Mouse (Mus musculus): Measurements from ENCODE around the gene Cxcl14. TPM values are rescaled to one million over a fixed set of nuclear protein-coding genes. Genes with fewer than 3 reads are reported as not detected.

Cxcl14 gene
- 459 and 487 TPM in 2 replicates for polyA plus RNA-seq (2015; fragmentation: Nextera tagmentation; extraction: Ambion mirVana)

- under 1% methylated on average over 66 of the region's 76 CpGs for WGBS
- Histone ChIP-seq H3K4me3 (replicated peaks) (peak within 1 kb of the TSS; percentile 63), H3K4me2 (replicated peaks) (peak within 1 kb of the TSS; percentile 90), H3K9me3 (replicated peaks) (no peaks in the 10 kb centered on the region), H3K27me3 (peaks cover 56% of the 10 kb centered on the region), H3K4me1 (peaks cover 40% of the 10 kb centered on the region), H3K27ac (replicated peaks) (peak within 1 kb of the TSS; percentile 80), H3K9ac (peak within 1 kb of the TSS; percentile 66), H3K36me3 (no peaks in the 10 kb centered on the region)
- peak; percentile 20; the same call in 1 of the 2 replicates for ATAC-seq (ENCODE audit: insufficient number of reproducible peaks, low FRiP score, low TSS enrichment, low read depth)
These were observed at the start of gene Cxcl14 for GRCm38 (mm10) chr13:56295943-56296658. Cxcl14 (minus strand) TSS chr13:56296551.

- H3K27ac ChIP-seq (replicated peaks): peak overlapping the region; percentile 51; the same call in 1 of the 2 replicates
- H3K4me2 ChIP-seq (replicated peaks): no peak overlapping the region
- H3K9me3 ChIP-seq (replicated peaks): no peaks in the 10 kb centered on the region
- H3K27me3 ChIP-seq: no peaks in the 10 kb centered on the region
- 52% methylated on average over 12 of the region's 12 CpGs for WGBS
- H3K4me1 ChIP-seq: peaks cover 54% of the 10 kb centered on the region
- H3K4me3 ChIP-seq (replicated peaks): no peak overlapping the region
- H3K36me3 ChIP-seq: no peaks in the 10 kb centered on the region
- H3K9ac ChIP-seq: no peak overlapping the region
- ATAC-seq (ENCODE audit: insufficient number of reproducible peaks, low FRiP score, low TSS enrichment, low read depth): no peak
These were observed 48.0 kb upstream of the Cxcl14 start for GRCm38 (mm10) chr13:56344355-56344754.

GRCm38 (mm10) chr13:56342491-56342890, 46.1 kb upstream of the Cxcl14 start:
- no peak overlapping the region for H3K9ac ChIP-seq
- no peaks in the 10 kb centered on the region for H3K36me3 ChIP-seq
- 53% methylated on average over 10 of the region's 10 CpGs for WGBS
- no peaks in the 10 kb centered on the region for H3K9me3 ChIP-seq (replicated peaks)
- no peak overlapping the region for H3K4me2 ChIP-seq (replicated peaks)
- 0 out of 2 replicates have a peak overlapping the region, but pooled peaks have one; percentile 34 for H3K27ac ChIP-seq (replicated peaks)
- no peaks in the 10 kb centered on the region for H3K27me3 ChIP-seq
- H3K4me1 ChIP-seq: peaks cover 49% of the 10 kb centered on the region
- ATAC-seq (ENCODE audit: insufficient number of reproducible peaks, low FRiP score, low TSS enrichment, low read depth): no peak
- no peak overlapping the region for H3K4me3 ChIP-seq (replicated peaks)

GRCm38 (mm10) chr13:56340513-56340912, 44.2 kb upstream of the Cxcl14 start:
- peak; percentile 61 for ATAC-seq (ENCODE audit: insufficient number of reproducible peaks, low FRiP score, low TSS enrichment, low read depth)
- no peaks in the 10 kb centered on the region for H3K9me3 ChIP-seq (replicated peaks)
- 43% methylated on average over 13 of the region's 13 CpGs for WGBS
- H3K4me1 ChIP-seq: peaks cover 44% of the 10 kb centered on the region
- H3K27me3 ChIP-seq: no peaks in the 10 kb centered on the region
- no peak overlapping the region for H3K4me2 ChIP-seq (replicated peaks)
- no peak overlapping the region for H3K4me3 ChIP-seq (replicated peaks)
- no peaks in the 10 kb centered on the region for H3K36me3 ChIP-seq
- H3K27ac ChIP-seq (replicated peaks): peak overlapping the region; percentile 72
- H3K9ac ChIP-seq: no peak overlapping the region

- WGBS: 86% methylated on average over 8 of the region's 8 CpGs
- no peak overlapping the region for H3K9ac ChIP-seq
- ATAC-seq (ENCODE audit: insufficient number of reproducible peaks, low FRiP score, low TSS enrichment, low read depth): no peak
These were observed 43.5 kb upstream of the Cxcl14 start for GRCm38 (mm10) chr13:56339816-56340215.

GRCm38 (mm10) chr13:56336982-56337381, 40.6 kb upstream of the Cxcl14 start:
- Histone ChIP-seq H3K9me3 (replicated peaks) (no peaks in the 10 kb centered on the region), H3K9ac (no peak overlapping the region), H3K36me3 (no peaks in the 10 kb centered on the region), H3K4me3 (replicated peaks) (no peak overlapping the region), H3K4me1 (peaks cover 31% of the 10 kb centered on the region), H3K4me2 (replicated peaks) (no peak overlapping the region), H3K27me3 (no peaks in the 10 kb centered on the region), H3K27ac (replicated peaks) (no peak overlapping the region)
- no peak for ATAC-seq (ENCODE audit: insufficient number of reproducible peaks, low FRiP score, low TSS enrichment, low read depth)
- 24% methylated on average over 8 of the region's 8 CpGs for WGBS

More at GRCm38 (mm10) chr13:56339816-56340215, 43.5 kb upstream of the Cxcl14 start:
- no peaks in the 10 kb centered on the region for H3K36me3 ChIP-seq
- no peak overlapping the region for H3K4me3 ChIP-seq (replicated peaks)
- H3K4me1 ChIP-seq: peaks cover 43% of the 10 kb centered on the region
- H3K27ac ChIP-seq (replicated peaks): no peak overlapping the region
- no peaks in the 10 kb centered on the region for H3K9me3 ChIP-seq (replicated peaks)
- no peaks in the 10 kb centered on the region for H3K27me3 ChIP-seq
- H3K4me2 ChIP-seq (replicated peaks): no peak overlapping the region

GRCm38 (mm10) chr13:56334802-56335690, 38.7 kb upstream of the Cxcl14 start:
- H3K9ac ChIP-seq: no peak overlapping the region
- H3K9me3 ChIP-seq (replicated peaks): no peaks in the 10 kb centered on the region
- no peak overlapping the region for H3K27ac ChIP-seq (replicated peaks)
- no peaks in the 10 kb centered on the region for H3K36me3 ChIP-seq
- 54% methylated on average over 10 of the region's 10 CpGs for WGBS
- no peak overlapping the region for H3K4me3 ChIP-seq (replicated peaks)
- no peaks in the 10 kb centered on the region for H3K27me3 ChIP-seq
- no peak for ATAC-seq (ENCODE audit: insufficient number of reproducible peaks, low FRiP score, low TSS enrichment, low read depth)
- peaks cover 30% of the 10 kb centered on the region for H3K4me1 ChIP-seq
- no peak overlapping the region for H3K4me2 ChIP-seq (replicated peaks)

GRCm38 (mm10) chr13:56334236-56334635, 37.9 kb upstream of the Cxcl14 start:
- H3K4me1 ChIP-seq: peaks cover 32% of the 10 kb centered on the region
- no peak overlapping the region for H3K9ac ChIP-seq
- no peak for ATAC-seq (ENCODE audit: insufficient number of reproducible peaks, low FRiP score, low TSS enrichment, low read depth)
- no peaks in the 10 kb centered on the region for H3K27me3 ChIP-seq
- H3K36me3 ChIP-seq: no peaks in the 10 kb centered on the region
- H3K4me2 ChIP-seq (replicated peaks): no peak overlapping the region
- no peaks in the 10 kb centered on the region for H3K9me3 ChIP-seq (replicated peaks)
- no peak overlapping the region for H3K4me3 ChIP-seq (replicated peaks)
- H3K27ac ChIP-seq (replicated peaks): no peak overlapping the region
- 82% methylated on average over 8 of the region's 8 CpGs for WGBS

- Histone ChIP-seq H3K9ac (no peak overlapping the region), H3K27ac (replicated peaks) (no peak overlapping the region), H3K9me3 (replicated peaks) (no peaks in the 10 kb centered on the region), H3K4me3 (replicated peaks) (no peak overlapping the region), H3K27me3 (no peaks in the 10 kb centered on the region), H3K4me1 (peaks cover 42% of the 10 kb centered on the region), H3K36me3 (no peaks in the 10 kb centered on the region), H3K4me2 (replicated peaks) (no peak overlapping the region)
- no peak for ATAC-seq (ENCODE audit: insufficient number of reproducible peaks, low FRiP score, low TSS enrichment, low read depth)
- 67% methylated on average over 6 of the region's 6 CpGs for WGBS
These were observed 36.0 kb upstream of the Cxcl14 start for GRCm38 (mm10) chr13:56332356-56332755.

- ATAC-seq (ENCODE audit: insufficient number of reproducible peaks, low FRiP score, low TSS enrichment, low read depth): peak; percentile 45; the same call in 1 of the 2 replicates
- Histone ChIP-seq H3K27ac (replicated peaks) (no peak overlapping the region), H3K36me3 (no peaks in the 10 kb centered on the region), H3K27me3 (no peaks in the 10 kb centered on the region), H3K4me3 (replicated peaks) (no peak overlapping the region), H3K9me3 (replicated peaks) (no peaks in the 10 kb centered on the region), H3K4me2 (replicated peaks) (no peak overlapping the region), H3K4me1 (peaks cover 48% of the 10 kb centered on the region), H3K9ac (no peak overlapping the region)
- WGBS: 53% methylated on average over 10 of the region's 10 CpGs
These were observed 34.5 kb upstream of the Cxcl14 start for GRCm38 (mm10) chr13:56330603-56331455.
